Mouse (Mus musculus): ENCODE measurements around the gene Npcd. TPM values are rescaled to one million over a fixed set of nuclear protein-coding genes. Genes with fewer than 3 reads are reported as not detected.
A peak's percentile ranks its signal among the peaks of the same experiment; 100 is the strongest.

Gene Npcd
- polyA plus RNA-seq, 1 experiment, result 0.23 TPM

- H3K27me3 ChIP-seq (ENCODE audit: control insufficient read depth, insufficient read depth, low read length), result no peaks in the 10 kb centered on the region
- no peak overlapping the region for H3K27ac ChIP-seq (ENCODE audit: insufficient read depth, low read depth, low read length)
- no peaks in the 10 kb centered on the region for H3K4me1 ChIP-seq (ENCODE audit: control insufficient read depth, insufficient read depth, insufficient read length, low read length)
- no peaks in the 10 kb centered on the region for H3K36me3 ChIP-seq (ENCODE audit: control insufficient read depth, insufficient read depth, low read length)
- no peak for TF ChIP-seq POLR2A (IDR thresholded peaks at IDR 0.05; ENCODE audit: low read depth, low read length)
- no peak for TF ChIP-seq CTCF (IDR thresholded peaks at IDR 0.05; ENCODE audit: extremely low read depth, insufficient read length, insufficient replicate concordance, low read depth, low read length)
- no peak overlapping the region for H3K4me3 ChIP-seq (ENCODE audit: low read depth, low read length)
- 85% methylated on average over 17 of the region's 17 CpGs for WGBS
These were observed 82.3 kb downstream of the Npcd start for GRCm38 (mm10) chr15:79751772-79752171.

GRCm38 (mm10) chr15:79750266-79750665 lies 83.8 kb downstream of the Npcd start:
- WGBS, result 88% methylated on average over 8 of the region's 8 CpGs

GRCm38 (mm10) chr15:79749162-79749561 lies 84.9 kb downstream of the Npcd start:
- no peak overlapping the region for H3K27ac ChIP-seq (ENCODE audit: insufficient read depth, low read depth, low read length)
- no peak overlapping the region for H3K4me3 ChIP-seq (ENCODE audit: low read depth, low read length)
- 83% methylated on average over 7 of the region's 7 CpGs for WGBS
- H3K4me1 ChIP-seq (ENCODE audit: control insufficient read depth, insufficient read depth, insufficient read length, low read length), result no peaks in the 10 kb centered on the region
- TF ChIP-seq CTCF (IDR thresholded peaks at IDR 0.05; ENCODE audit: extremely low read depth, insufficient read length, insufficient replicate concordance, low read depth, low read length) (no peak), POLR2A (IDR thresholded peaks at IDR 0.05; ENCODE audit: low read depth, low read length) (no peak)
- no peaks in the 10 kb centered on the region for H3K27me3 ChIP-seq (ENCODE audit: control insufficient read depth, insufficient read depth, low read length)
- no peaks in the 10 kb centered on the region for H3K36me3 ChIP-seq (ENCODE audit: control insufficient read depth, insufficient read depth, low read length)

More at GRCm38 (mm10) chr15:79750266-79750665, 83.8 kb downstream of the Npcd start:
- H3K4me1 ChIP-seq (ENCODE audit: control insufficient read depth, insufficient read depth, insufficient read length, low read length), result no peaks in the 10 kb centered on the region
- no peaks in the 10 kb centered on the region for H3K36me3 ChIP-seq (ENCODE audit: control insufficient read depth, insufficient read depth, low read length)
- H3K27me3 ChIP-seq (ENCODE audit: control insufficient read depth, insufficient read depth, low read length), result no peaks in the 10 kb centered on the region
- H3K4me3 ChIP-seq (ENCODE audit: low read depth, low read length), result no peak overlapping the region
- H3K27ac ChIP-seq (ENCODE audit: insufficient read depth, low read depth, low read length), result no peak overlapping the region
- no peak for TF ChIP-seq CTCF (IDR thresholded peaks at IDR 0.05; ENCODE audit: extremely low read depth, insufficient read length, insufficient replicate concordance, low read depth, low read length)
- TF ChIP-seq POLR2A (IDR thresholded peaks at IDR 0.05; ENCODE audit: low read depth, low read length), result no peak

DNA sequence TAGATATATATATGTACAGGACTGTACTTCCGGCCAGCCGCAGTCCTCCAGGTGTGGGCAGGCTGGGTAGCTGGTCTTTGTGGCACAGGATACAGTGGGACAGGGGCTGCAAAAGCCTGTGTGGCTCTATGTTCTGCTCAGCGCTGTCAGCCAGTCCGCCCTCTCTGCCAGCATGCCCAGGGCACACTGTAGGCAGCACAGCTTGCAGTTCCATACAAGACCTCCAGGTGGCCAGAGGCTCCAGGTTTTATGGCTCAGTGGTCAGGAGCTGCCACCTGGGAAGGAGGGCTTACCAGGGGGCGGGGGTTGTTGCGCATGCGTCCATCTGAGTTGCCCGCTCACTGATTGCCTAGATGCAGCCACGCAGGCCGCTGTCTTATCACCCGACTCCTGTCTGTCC lies 86.0 kb downstream of the Npcd start:
- Histone ChIP-seq H3K4me3 (ENCODE audit: low read depth, low read length) (no peak overlapping the region), H3K4me1 (ENCODE audit: control insufficient read depth, insufficient read depth, insufficient read length, low read length) (no peaks in the 10 kb centered on the region), H3K36me3 (ENCODE audit: control insufficient read depth, insufficient read depth, low read length) (no peaks in the 10 kb centered on the region), H3K27ac (ENCODE audit: insufficient read depth, low read depth, low read length) (no peak overlapping the region), H3K27me3 (ENCODE audit: control insufficient read depth, insufficient read depth, low read length) (no peaks in the 10 kb centered on the region)
- WGBS, result 76% methylated on average over 11 of the region's 11 CpGs
- TF ChIP-seq CTCF (IDR thresholded peaks at IDR 0.05; ENCODE audit: extremely low read depth, insufficient read length, insufficient replicate concordance, low read depth, low read length) (peak; percentile 32; the same call in 1 of the 2 replicates), POLR2A (IDR thresholded peaks at IDR 0.05; ENCODE audit: low read depth, low read length) (no peak)

- TF ChIP-seq CTCF (IDR thresholded peaks at IDR 0.05; ENCODE audit: extremely low read depth, insufficient read length, insufficient replicate concordance, low read depth, low read length) (no peak), POLR2A (IDR thresholded peaks at IDR 0.05; ENCODE audit: low read depth, low read length) (no peak)
- 94% methylated on average over 5 of the region's 5 CpGs for WGBS
- no peak overlapping the region for H3K27ac ChIP-seq (ENCODE audit: insufficient read depth, low read depth, low read length)
These were observed 88.2 kb downstream of the Npcd start for GRCm38 (mm10) chr15:79745883-79746282.

GRCm38 (mm10) chr15:79745312-79745711 lies 88.7 kb downstream of the Npcd start:
- H3K36me3 ChIP-seq (ENCODE audit: control insufficient read depth, insufficient read depth, low read length), result no peaks in the 10 kb centered on the region
- H3K4me1 ChIP-seq (ENCODE audit: control insufficient read depth, insufficient read depth, insufficient read length, low read length), result peaks cover 5% of the 10 kb centered on the region; the same call in 1 of the 2 replicates
- no peak overlapping the region for H3K4me3 ChIP-seq (ENCODE audit: low read depth, low read length)
- no peak overlapping the region for H3K27ac ChIP-seq (ENCODE audit: insufficient read depth, low read depth, low read length)
- 68% methylated on average over 10 of the region's 10 CpGs for WGBS
- TF ChIP-seq CTCF (IDR thresholded peaks at IDR 0.05; ENCODE audit: extremely low read depth, insufficient read length, insufficient replicate concordance, low read depth, low read length) (no peak), POLR2A (IDR thresholded peaks at IDR 0.05; ENCODE audit: low read depth, low read length) (no peak)
- no peaks in the 10 kb centered on the region for H3K27me3 ChIP-seq (ENCODE audit: control insufficient read depth, insufficient read depth, low read length)

More at GRCm38 (mm10) chr15:79745883-79746282, 88.2 kb downstream of the Npcd start:
- no peak overlapping the region for H3K4me3 ChIP-seq (ENCODE audit: low read depth, low read length)
- no peaks in the 10 kb centered on the region for H3K36me3 ChIP-seq (ENCODE audit: control insufficient read depth, insufficient read depth, low read length)
- peaks cover 5% of the 10 kb centered on the region; the same call in 1 of the 2 replicates for H3K4me1 ChIP-seq (ENCODE audit: control insufficient read depth, insufficient read depth, insufficient read length, low read length)
- no peaks in the 10 kb centered on the region for H3K27me3 ChIP-seq (ENCODE audit: control insufficient read depth, insufficient read depth, low read length)

DNA sequence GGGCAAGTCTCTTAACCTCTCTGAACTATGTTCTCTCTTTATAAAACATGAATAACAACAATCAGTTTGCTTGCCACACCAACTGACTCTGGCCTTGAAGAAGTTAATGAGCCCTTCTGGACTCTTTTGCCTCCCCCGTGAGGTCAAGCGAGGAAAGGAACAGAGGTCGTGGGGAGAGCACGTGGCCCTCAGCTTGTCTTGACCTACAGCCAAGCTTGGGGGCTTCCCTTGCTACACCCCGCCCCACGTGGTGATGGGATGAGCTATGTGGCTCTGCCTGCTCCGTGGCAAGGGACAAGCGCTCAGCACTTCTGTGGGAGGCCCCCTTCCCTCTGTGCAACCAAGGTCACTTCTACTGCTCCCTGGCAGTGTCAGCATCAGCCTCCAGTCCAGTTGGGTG lies 89.3 kb downstream of the Npcd start:
- Histone ChIP-seq H3K27ac (ENCODE audit: insufficient read depth, low read depth, low read length) (no peak overlapping the region), H3K36me3 (ENCODE audit: control insufficient read depth, insufficient read depth, low read length) (no peaks in the 10 kb centered on the region), H3K4me1 (ENCODE audit: control insufficient read depth, insufficient read depth, insufficient read length, low read length) (peaks cover 5% of the 10 kb centered on the region; the same call in 1 of the 2 replicates), H3K4me3 (ENCODE audit: low read depth, low read length) (no peak overlapping the region), H3K27me3 (ENCODE audit: control insufficient read depth, insufficient read depth, low read length) (no peaks in the 10 kb centered on the region)
- WGBS, result 73% methylated on average over 8 of the region's 8 CpGs
- no peak for TF ChIP-seq POLR2A (IDR thresholded peaks at IDR 0.05; ENCODE audit: low read depth, low read length)
- no peak for TF ChIP-seq CTCF (IDR thresholded peaks at IDR 0.05; ENCODE audit: extremely low read depth, insufficient read length, insufficient replicate concordance, low read depth, low read length)
